In the genomic region with DNA sequence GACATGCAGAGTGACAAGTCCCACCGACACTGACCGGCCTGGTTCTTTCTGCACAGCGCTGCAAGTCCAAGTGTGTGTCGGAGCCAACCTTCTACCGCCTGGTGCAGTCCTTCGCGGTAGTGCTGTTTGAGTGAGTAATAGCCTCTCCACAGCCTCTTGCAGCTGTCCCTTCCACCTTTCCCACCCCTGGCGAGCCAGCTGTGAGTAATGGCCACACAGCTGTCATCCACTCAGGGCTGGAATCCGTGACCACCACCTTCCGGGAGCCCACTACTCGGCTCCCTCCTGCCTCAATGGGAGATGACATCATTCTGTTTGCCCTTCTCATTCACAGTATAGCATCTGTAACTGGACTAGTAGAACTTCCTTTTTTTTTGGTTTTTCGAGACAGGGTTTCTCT, we compare ENCODE assay signal across 22 mouse cellular contexts. TPM values are rescaled to one million over a fixed set of nuclear protein-coding genes. Genes with fewer than 3 reads are reported as not detected.
A peak's percentile ranks its signal among the peaks of the same experiment; 100 is the strongest.
DNase-seq lines count a peak whose midpoint lies in the region; ATAC-seq and TF ChIP-seq lines count a peak whose summit lies in the region.
"Had no signal": no experiment of that assay in that cellular context is flagged by ENCODE, and none has a peak within 500 bp of the region (broad histone marks: within the 10 kb centered on the region; RNA-seq: fewer than 3 reads in every experiment).

No protein-coding gene starts in this region.

- H3K27me3 ChIP-seq in limb, embryonic 13.5 days = no peaks in the 10 kb centered on the region
- 0 out of 2 replicates have a peak, but pooled peaks cover 3% of the 10 kb centered on the region for H3K27me3 ChIP-seq in limb, embryonic 10.5 days (ENCODE audit: low read depth, poor library complexity, severe bottlenecking)
- H3K27me3 ChIP-seq: forebrain, embryonic 15.5 days; hindbrain, embryonic 12.5 days had no signal

- H3K36me3 ChIP-seq in limb, embryonic 13.5 days = no peaks in the 10 kb centered on the region
- H3K36me3 ChIP-seq in limb, embryonic 10.5 days = no peaks in the 10 kb centered on the region
- H3K36me3 ChIP-seq: intestine, embryonic 15.5 days had no signal

- no peak overlapping the region for H3K9ac ChIP-seq in limb, embryonic 13.5 days
- H3K9ac ChIP-seq: forebrain, embryonic 15.5 days; hindbrain, embryonic 12.5 days; intestine, embryonic 15.5 days had no signal

- no peak overlapping the region for H3K4me2 ChIP-seq in limb, embryonic 13.5 days (replicated peaks)
- H3K4me2 ChIP-seq: forebrain, embryonic 15.5 days; hindbrain, embryonic 12.5 days; intestine, embryonic 15.5 days had no signal

- peak; percentile 42; the same call in 1 of the 2 replicates for ATAC-seq in limb, embryonic 13.5 days (ENCODE audit: low FRiP score, low read depth)
- peak; percentile 13 for ATAC-seq in granulocyte monocyte progenitor cell, adult 5-6 weeks (replicated peaks; ENCODE audit: poor library complexity, severe bottlenecking)
- no peak for ATAC-seq in activated CD4-positive, CD25-positive, alpha-beta regulatory T cell, adult 4 months
- ATAC-seq: forebrain, embryonic 15.5 days; intestine, embryonic 15.5 days had no signal

- no peak overlapping the region for H3K4me3 ChIP-seq in limb, embryonic 13.5 days
- H3K4me3 ChIP-seq in limb, embryonic 10.5 days = no peak overlapping the region
- no peak overlapping the region for H3K4me3 ChIP-seq in left cerebral cortex, adult 2 months
- H3K4me3 ChIP-seq: forebrain, embryonic 15.5 days; heart, embryonic 10.5 days; hindbrain, embryonic 12.5 days; intestine, embryonic 15.5 days had no signal

- WGBS in limb, embryonic 13.5 days = 60% methylated on average over 12 of the region's 12 CpGs
- 73% methylated on average over 12 of the region's 12 CpGs for WGBS in limb, embryonic 10.5 days

- TF ChIP-seq CTCF in left cerebral cortex, adult 2 months (IDR thresholded peaks at IDR 0.05) = no peak

- no peak overlapping the region for H3K27ac ChIP-seq in limb, embryonic 13.5 days
- H3K27ac ChIP-seq in limb, embryonic 10.5 days = no peak overlapping the region
- H3K27ac ChIP-seq in left cerebral cortex, adult 2 months = no peak overlapping the region
- H3K27ac ChIP-seq: forebrain, embryonic 15.5 days; heart, embryonic 10.5 days; hindbrain, embryonic 12.5 days; intestine, embryonic 15.5 days had no signal

- H3K9me3 ChIP-seq in limb, embryonic 13.5 days = no peaks in the 10 kb centered on the region
- no peaks in the 10 kb centered on the region for H3K9me3 ChIP-seq in limb, embryonic 10.5 days (replicated peaks)
- H3K9me3 ChIP-seq: forebrain, embryonic 15.5 days; heart, embryonic 10.5 days; hindbrain, embryonic 12.5 days; intestine, embryonic 15.5 days had no signal

- intact Hi-C loops in left cerebral cortex, adult 2 months (cut with DNase I) = no loop called here

- DNase-seq in limb, embryonic 10.5 days (ENCODE audit: low spot score) = no peak
- DNase-seq in 416B (ENCODE audit: low read depth) = peak; percentile 19
- DNase-seq in testis, postnatal 14 days (ENCODE audit: low spot score) = no peak
- DNase-seq in left cerebral cortex, adult 2 months (ENCODE audit: extremely low spot score in 1 of 2, low spot score in 2 of 2) = no peak
- DNase-seq: adrenal gland, postnatal 10 days; cerebellum, adult 11-12 months; cerebellum, adult 9-10 months; cerebellum, postnatal 25 days; gastrocnemius, postnatal 36 days; heart, adult 18-20 months; heart, postnatal 10 days; heart, postnatal 4 days had no signal

- H3K4me1 ChIP-seq in limb, embryonic 13.5 days = peaks cover 29% of the 10 kb centered on the region
- peaks cover 46% of the 10 kb centered on the region for H3K4me1 ChIP-seq in limb, embryonic 10.5 days

RNA-seq across cellular contexts. Expression of gene Fam92b, which starts 27.2 kb away (rescaled TPM):
- polyA plus RNA-seq in limb, embryonic 13.5 days (2015; fragmentation: Nextera tagmentation; extraction: Ambion mirVana) = not detected in 2 replicates
- polyA plus RNA-seq in limb, embryonic 10.5 days (2016; fragmentation: Nextera tagmentation; extraction: Ambion mirVana) = 0.16 TPM in 1 of 2 replicates, not detected in the other
- total RNA-seq in granulocyte monocyte progenitor cell, adult 5-6 weeks (2014; fragmentation: Nextera tagmentation) = not detected in 2 replicates
- not detected in 2 replicates for total RNA-seq in granulocyte monocyte progenitor cell, adult 5-6 weeks (2017)
- total RNA-seq in left cerebral cortex, adult 2 months (2021) = 1 to 10 TPM in 1 of 2 experiments, under 1 TPM in 1; 0.68 to 1.0 TPM
- not detected for polyA plus RNA-seq in activated CD4-positive, CD25-positive, alpha-beta regulatory T cell, adult 4 months (2017; shearing (Covaris generic))
- total RNA-seq: ES-E14; gastrocnemius, adult 8-10 months; gastrocnemius, postnatal 36 days; heart, postnatal 10 days; heart, postnatal 4 days had no signal
- polyA plus RNA-seq: heart, embryonic 14.5 days had no signal

RNA-seq across cellular contexts. Expression of gene 6430548M08Rik, which starts 36.1 kb away (rescaled TPM):
- polyA plus RNA-seq in limb, embryonic 13.5 days (2015; fragmentation: Nextera tagmentation; extraction: Ambion mirVana) = 3.3 and 3.4 TPM in 2 replicates
- 1.7 and 2.2 TPM in 2 replicates for polyA plus RNA-seq in limb, embryonic 10.5 days (2016; fragmentation: Nextera tagmentation; extraction: Ambion mirVana)
- total RNA-seq in granulocyte monocyte progenitor cell, adult 5-6 weeks (2014; fragmentation: Nextera tagmentation) = 0.04 and 9.0 TPM in 2 replicates
- 3.3 and 3.6 TPM in 2 replicates for total RNA-seq in granulocyte monocyte progenitor cell, adult 5-6 weeks (2017)
- 100 to 1,000 TPM; 234 to 249 TPM for total RNA-seq in left cerebral cortex, adult 2 months (2021)
- not detected for polyA plus RNA-seq in activated CD4-positive, CD25-positive, alpha-beta regulatory T cell, adult 4 months (2017; shearing (Covaris generic))

RNA-seq across cellular contexts. Expression of gene Zdhhc7, which starts 48.7 kb away (rescaled TPM):
- 31.6 and 32.8 TPM in 2 replicates for polyA plus RNA-seq in limb, embryonic 13.5 days (2015; fragmentation: Nextera tagmentation; extraction: Ambion mirVana)
- 32.4 and 34.8 TPM in 2 replicates for polyA plus RNA-seq in limb, embryonic 10.5 days (2016; fragmentation: Nextera tagmentation; extraction: Ambion mirVana)
- total RNA-seq in granulocyte monocyte progenitor cell, adult 5-6 weeks (2014; fragmentation: Nextera tagmentation) = 19.5 and 24.3 TPM in 2 replicates
- 14.5 and 21.1 TPM in 2 replicates for total RNA-seq in granulocyte monocyte progenitor cell, adult 5-6 weeks (2017)
- total RNA-seq in left cerebral cortex, adult 2 months (2021) = 10 to 100 TPM; 33.5 to 38.5 TPM
- polyA plus RNA-seq in activated CD4-positive, CD25-positive, alpha-beta regulatory T cell, adult 4 months (2017; shearing (Covaris generic)) = 1 to 10 TPM; 4.9 to 5.5 TPM
